Mouse (Mus musculus): Measurements from ENCODE around the gene Mecom.
A peak's percentile ranks its signal among the peaks of the same experiment; 100 is the strongest.
"Not testable (repeated sequence)": the region's sequence is repeated elsewhere in the genome, so short reads cannot be mapped to it uniquely, and the experiment has no call there.

Mecom gene

DNA sequence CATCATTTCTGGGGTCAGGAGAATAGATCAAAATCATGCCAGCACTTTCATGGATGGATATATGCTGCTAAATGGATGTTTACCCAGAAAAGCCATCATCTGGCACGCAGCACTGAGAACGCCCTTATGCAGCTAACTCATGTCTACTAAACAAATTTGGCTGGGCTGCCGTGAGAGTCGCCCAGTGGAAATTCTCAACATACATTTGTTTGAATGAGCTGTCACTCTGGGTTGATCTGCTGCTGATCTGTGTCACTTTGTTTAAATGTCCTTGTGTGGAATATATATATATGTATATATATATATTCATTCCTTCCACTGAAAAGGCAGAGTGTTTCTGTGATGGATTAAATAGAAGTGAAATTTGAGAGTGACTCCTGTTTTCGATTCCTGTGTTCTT, 290.0 kb downstream of the Mecom start:
- no peak for DNase-seq (ENCODE audit: inconsistent age in 2 of 2, low spot score in 1 of 2)

GRCm38 (mm10) chr3:30256896-30257295, 290.9 kb downstream of the Mecom start:
- DNase-seq (ENCODE audit: inconsistent age in 2 of 2, low spot score in 1 of 2): no peak

DNA sequence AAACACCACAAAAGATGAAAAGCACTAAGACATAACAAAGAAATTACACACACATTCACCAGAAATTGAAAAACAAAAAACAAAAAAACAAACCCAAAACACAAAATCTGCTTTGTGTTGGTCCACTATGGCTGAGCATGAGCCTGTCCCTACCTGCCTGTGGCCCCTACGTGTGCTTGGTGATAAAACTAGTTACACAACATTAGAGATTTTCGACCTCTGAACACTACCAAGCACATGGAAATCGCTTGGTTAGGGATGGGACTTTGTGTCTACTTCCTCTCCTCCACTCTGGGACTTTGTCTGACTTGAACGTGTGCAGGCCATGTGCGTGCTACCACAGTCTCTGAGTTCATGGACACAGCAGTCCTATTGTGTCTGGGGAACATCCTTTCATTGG, 292.0 kb downstream of the Mecom start:
- no peak for DNase-seq (ENCODE audit: inconsistent age in 2 of 2, low spot score in 1 of 2)

DNA sequence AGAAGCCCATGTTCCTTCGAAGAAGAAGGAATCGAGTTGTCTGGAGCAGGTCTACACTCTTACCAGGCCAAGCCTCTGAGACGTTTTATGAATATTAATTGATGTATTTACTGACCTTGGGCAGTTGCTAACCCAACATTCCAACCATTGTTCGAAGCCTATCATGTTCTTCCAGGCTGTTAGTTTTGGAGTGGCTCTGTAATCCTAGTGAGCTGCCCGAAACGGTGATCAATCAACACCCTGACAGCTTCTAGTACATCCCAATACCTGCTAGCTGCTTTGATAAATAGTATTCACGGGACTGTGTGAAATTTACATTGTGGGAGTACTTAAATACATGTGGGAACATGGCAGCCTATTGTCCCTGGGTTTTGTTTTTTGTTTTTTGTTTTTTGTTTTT, 293.4 kb downstream of the Mecom start:
- DNase-seq (ENCODE audit: inconsistent age in 2 of 2, low spot score in 1 of 2): no peak

DNA sequence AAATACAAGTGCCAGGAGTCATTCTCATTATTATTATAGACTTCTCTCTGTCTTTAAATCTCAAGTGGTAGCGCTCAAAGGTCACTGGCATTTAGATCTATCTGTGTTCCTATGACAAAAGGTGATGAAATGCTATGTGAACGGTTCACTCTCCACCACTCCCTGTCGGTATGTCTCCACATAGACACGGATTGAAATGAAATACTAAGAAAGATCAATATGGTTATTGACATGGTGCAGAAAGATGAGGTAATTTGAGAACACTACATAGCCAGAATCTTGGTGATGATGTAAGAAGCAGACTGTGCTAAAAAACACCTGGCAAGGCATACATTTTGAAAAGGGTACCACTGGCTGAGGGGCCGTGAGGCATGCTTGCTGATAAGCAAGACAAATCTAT, 294.1 kb downstream of the Mecom start:
- DNase-seq (ENCODE audit: inconsistent age in 2 of 2, low spot score in 1 of 2): no peak

DNA sequence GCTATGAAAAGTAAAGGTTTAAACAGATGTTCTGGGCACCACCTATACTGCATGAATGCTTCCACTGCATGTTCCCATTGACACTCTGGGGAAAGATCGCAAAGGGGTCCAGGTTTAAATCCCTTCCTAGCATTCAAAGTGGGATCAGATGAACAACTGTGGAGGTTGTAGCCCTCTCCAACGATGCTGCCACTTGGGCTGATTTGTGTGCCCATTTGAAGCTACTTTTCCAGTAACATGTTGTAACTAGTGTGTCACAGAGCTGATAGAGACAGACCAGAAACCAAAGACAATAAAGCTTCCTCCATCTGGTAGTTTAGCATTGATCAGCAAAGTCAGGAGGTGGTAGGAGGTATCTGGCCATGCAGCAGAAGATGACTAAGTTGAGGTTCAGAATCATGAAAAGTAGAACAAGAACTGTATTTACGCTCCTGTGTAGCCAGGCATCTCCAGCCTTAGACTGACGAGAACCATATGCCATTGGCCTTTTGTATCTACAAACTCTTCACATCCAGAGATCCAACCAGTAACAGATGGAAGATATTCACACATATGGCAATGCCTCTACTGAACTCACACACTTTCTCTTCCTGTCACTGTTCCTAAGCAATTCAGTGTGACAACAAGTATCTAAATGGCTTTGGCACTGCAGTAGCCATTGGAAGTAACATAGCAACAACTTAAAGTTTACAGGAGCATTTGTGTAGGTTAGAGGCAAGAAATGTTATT, 299.0 kb downstream of the Mecom start:
- DNase-seq (ENCODE audit: inconsistent age in 2 of 2, low spot score in 1 of 2): no peak

DNA sequence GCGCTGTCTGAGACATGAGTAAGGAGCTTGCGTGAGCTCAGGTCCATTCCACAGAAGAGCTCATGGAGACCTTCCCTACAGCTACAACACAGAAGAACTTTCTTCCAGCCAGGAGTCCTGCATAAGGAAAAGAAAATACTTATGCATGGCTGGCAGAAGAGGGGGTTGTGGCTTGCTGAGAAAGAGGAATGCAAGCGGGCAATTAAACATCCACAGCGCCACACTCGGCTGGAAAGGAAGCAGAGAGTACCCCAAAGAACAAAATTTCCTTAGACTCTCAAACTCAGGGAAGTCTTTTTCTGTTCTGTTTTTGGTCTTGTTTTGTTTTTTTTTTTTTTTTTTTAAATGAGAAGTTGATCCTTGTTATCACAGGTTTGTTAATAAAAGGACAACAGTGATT, 300.6 kb downstream of the Mecom start:
- DNase-seq (ENCODE audit: inconsistent age in 2 of 2, low spot score in 1 of 2): no peak

DNA sequence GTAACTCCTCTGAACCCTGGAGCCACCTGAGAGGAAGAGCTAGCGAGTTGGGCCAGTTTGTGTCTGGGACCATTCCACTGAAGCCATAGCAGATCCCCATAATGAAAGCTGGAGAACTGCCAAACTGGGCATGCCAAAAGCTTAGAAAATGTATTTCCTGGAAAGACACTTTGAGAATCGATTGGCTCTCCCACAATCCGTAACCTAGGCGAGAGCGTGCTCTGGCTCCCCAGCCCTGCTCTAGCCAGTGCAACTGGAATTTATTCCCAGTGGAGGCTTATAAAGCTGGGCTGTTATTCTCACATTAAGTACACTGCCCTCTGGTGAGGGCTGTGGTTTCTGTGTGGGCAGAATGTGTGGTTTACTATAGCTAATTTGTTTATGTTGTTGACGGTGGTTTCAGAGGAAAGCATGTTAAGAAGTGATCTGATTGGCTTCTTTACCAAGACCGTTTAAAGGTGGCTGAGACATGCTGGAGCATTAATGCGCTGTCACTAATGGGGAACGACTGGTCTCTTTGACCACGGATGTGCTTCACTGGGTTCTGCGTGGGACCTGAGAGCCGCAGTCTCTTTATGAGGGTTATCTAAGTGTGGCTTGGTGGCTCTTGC, 301.3 kb downstream of the Mecom start:
- DNase-seq (ENCODE audit: inconsistent age in 2 of 2, low spot score in 1 of 2): no peak

GRCm38 (mm10) chr3:30245950-30246349, 301.9 kb downstream of the Mecom start:
- DNase-seq (ENCODE audit: inconsistent age in 2 of 2, low spot score in 1 of 2): no peak

DNA sequence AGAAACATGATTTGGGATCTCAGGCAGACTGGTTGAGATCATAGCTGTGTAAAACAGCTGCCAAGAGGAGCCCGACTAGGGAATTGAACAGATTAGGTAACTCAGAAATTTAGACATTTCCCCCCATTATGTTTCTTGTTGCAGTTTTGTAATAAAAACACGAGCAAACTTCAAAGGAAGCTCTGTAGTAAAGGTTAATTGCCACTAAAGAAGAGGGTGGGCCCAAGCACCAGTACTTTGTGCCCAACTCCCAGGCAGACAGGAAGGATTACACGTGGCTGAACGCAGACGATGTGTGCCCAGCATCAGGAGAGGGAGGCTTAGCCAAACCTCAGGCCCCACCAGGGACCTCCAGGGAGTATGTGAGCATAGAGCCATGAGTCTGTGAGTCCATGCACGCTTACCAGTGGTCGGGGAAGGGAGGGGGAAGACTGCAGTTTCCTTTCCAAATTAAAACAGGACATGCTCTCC, 303.4 kb downstream of the Mecom start:
- DNase-seq (ENCODE audit: inconsistent age in 2 of 2, low spot score in 1 of 2): peak in 1 of 2 experiments; percentile 63

- DNase-seq (ENCODE audit: inconsistent age in 2 of 2, low spot score in 1 of 2): peak; percentile 9 to 79
These were observed 304.0 kb downstream of the Mecom start for GRCm38 (mm10) chr3:30243776-30244275.

DNA sequence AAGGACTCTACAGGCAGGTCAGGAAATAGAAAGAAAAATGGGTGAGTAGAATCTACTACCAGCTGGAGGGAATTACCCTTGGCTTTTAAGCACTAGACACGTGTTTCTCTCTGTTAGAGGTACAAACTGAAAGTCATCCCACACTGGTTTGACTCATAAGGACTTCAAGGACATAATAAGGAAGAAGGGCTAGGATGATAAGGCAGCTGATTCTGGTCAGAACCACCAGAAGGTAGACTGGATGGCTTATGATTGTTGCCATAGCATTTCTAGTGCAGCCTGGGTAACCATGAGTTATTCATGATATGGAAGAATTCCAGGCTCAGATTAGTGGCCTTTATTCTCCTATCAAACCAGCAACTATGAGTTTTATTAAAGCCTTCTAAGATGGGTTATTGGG, 308.4 kb downstream of the Mecom start:
- peak in 1 of 2 experiments; percentile 35 for DNase-seq (ENCODE audit: inconsistent age in 2 of 2, low spot score in 1 of 2)

GRCm38 (mm10) chr3:30237493-30237892, 310.3 kb downstream of the Mecom start:
- no peak for DNase-seq (ENCODE audit: inconsistent age in 2 of 2, low spot score in 1 of 2)

- no peak for DNase-seq (ENCODE audit: inconsistent age in 2 of 2, low spot score in 1 of 2)
These were observed 313.8 kb downstream of the Mecom start for GRCm38 (mm10) chr3:30234018-30234417.

GRCm38 (mm10) chr3:30227964-30228670, 319.7 kb downstream of the Mecom start:
- no peak for DNase-seq (ENCODE audit: inconsistent age in 2 of 2, low spot score in 1 of 2)

DNA sequence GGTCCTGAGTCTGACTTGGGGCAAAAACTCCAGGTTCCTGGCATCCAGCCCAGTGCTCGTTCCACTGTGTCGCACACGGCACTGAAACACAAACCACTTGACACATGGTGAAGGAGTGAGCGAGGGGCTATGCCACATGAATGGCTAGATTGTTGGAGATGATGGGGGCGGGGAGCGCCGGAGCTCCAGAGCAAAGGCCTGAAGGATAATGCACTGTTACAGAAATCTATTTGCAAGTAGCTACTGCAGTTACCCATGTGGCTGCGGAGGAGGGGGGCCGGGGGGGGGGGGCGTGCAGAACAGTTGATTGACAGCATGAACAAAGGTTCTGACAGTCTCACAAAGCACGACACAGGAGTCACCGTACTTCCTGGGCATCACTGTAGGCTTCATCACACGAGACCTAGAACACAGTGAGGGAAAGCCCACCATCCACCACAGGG, 320.9 kb downstream of the Mecom start:
- DNase-seq (ENCODE audit: inconsistent age in 2 of 2, low spot score in 1 of 2): no peak

DNA sequence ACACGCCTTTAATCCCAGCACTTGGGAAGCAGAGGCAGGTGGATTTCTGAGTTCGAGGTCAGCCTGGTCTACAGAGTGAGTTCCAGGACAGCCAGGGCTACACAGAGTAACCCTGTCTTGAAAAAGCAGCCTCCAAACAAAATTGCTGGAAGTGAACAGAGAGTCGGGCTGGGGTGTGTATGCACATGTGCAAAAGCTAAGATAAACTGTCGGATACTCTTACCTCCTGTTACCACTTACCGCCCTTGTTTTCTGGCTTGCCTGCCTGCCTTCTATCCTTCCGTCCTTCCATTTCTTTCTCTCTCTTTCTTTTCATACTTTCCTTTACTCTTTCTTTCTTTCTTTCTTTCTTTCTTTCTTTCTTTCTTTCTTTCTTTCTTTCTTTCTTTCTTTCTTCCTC, 322.6 kb downstream of the Mecom start:
- not testable (repeated sequence) for DNase-seq (ENCODE audit: inconsistent age in 2 of 2, low spot score in 1 of 2)

- DNase-seq (ENCODE audit: inconsistent age in 2 of 2, low spot score in 1 of 2): no peak
These were observed 327.0 kb downstream of the Mecom start for GRCm38 (mm10) chr3:30220701-30221412.

- DNase-seq (ENCODE audit: inconsistent age in 2 of 2, low spot score in 1 of 2): no peak
These were observed 327.9 kb downstream of the Mecom start for GRCm38 (mm10) chr3:30219891-30220290.

DNA sequence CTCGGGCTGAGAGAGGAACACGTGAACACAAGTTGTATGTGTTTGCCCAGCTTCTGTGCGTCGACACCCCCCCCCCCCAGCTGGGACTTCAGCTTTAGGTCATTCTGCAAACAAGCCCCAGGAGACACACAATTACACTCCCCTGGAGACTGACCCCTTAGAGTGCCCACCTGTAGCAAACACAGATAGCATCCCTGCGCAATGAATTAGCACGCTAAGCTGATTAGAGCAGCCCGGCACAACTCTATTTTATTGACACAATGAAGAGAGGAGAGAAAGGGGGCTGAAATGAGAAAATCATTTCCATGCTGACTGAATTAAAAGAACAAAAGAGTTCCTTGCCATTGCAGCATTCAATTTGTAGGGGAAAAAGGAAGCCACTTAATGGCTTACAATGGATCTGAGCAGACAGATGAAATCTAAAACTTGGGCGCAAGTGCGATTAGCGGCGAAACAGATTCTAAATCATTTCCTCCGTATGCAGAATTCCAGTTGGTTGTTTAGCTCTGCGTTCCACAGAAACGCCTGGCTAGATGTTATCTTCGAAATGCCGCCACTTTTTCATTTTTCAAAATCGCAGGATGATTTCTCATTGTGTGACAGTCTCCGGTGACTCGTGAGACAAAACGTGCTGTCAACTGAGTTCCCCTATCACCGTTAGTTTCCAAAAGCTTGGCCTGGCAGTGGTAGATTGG, 328.5 kb downstream of the Mecom start:
- no peak for DNase-seq (ENCODE audit: inconsistent age in 2 of 2, low spot score in 1 of 2)

DNA sequence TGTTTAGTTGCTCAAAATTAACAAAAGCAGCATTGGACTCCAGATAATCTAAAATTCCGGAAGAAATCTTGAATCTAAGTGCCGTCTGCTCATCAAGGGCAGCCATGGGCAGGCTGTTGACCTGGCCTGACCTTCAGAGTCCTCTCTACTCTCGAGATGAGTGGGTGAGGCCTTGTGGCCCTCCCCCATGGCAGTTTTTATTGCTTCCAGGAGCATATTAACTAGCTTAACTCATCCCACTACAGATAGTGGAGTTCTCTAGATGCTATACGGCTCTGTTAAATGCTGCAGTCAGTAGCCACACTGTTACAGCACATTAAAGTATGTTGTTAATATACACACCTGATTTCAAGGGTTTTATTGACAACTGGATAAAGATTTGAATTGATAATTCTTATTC, 333.2 kb downstream of the Mecom start:
- DNase-seq (ENCODE audit: inconsistent age in 2 of 2, low spot score in 1 of 2): no peak
